Mouse (Mus musculus): ENCODE results near the gene Rhbdl1. TPM values are rescaled to one million over a fixed set of nuclear protein-coding genes. Genes with fewer than 3 reads are reported as not detected.

Gene Rhbdl1
- total RNA-seq (2022), result 10 to 100 TPM; 31.6 to 44.8 (median 40.9) TPM

- DNase-seq (ENCODE audit: low spot score in 2 of 2), result peak; percentile 79 to 85
Observed at GRCm38 (mm10) chr17:25837076-25837410, at the start of gene Rhbdl1. Gene Rhbdl1 (minus strand): TSS chr17:25837295.

GRCm38 (mm10) chr17:25886806-25887205, 49.7 kb upstream of the Rhbdl1 start:
- DNase-seq (ENCODE audit: low spot score in 2 of 2), result no peak

DNA sequence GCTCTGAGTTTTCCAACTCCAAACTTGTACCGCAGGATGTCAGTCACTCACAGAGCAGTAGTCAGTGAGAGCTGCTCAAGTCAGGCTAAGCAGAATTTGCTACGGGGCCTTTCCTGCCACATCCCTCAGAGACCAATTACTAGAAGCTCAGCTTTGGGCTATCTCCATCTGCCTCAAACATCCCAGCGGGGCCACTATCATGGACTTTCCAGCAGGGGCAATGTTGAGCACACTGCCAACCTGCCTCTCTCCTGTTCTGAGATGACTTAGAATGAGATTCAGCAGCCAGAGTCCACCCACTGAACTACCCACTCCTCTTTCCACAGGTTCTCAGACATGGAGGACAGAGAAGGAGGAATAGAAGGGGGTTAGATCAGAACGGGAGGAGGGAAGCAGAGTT, 48.5 kb upstream of the Rhbdl1 start:
- DNase-seq (ENCODE audit: low spot score in 2 of 2), result no peak

DNA sequence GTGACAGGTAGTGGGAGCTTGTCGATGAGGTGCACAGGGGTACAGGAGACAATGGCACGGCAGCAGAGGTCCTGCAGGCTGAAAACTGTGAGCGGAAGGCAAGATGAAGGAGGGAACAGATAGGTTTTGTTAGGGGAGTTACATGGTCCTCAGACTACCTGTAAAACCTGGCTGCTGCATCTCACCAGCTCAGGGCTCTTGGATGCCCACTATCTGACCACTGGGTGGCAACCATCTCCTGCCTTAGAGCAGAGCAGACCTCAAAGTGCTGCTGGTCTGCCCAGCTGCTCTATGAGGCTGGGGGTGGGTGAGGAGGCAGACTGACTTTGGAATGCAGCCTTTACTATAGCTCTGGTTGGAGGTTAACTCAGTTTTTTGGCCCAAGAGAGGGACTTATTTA, 46.7 kb upstream of the Rhbdl1 start:
- DNase-seq (ENCODE audit: low spot score in 2 of 2), result no peak

DNA sequence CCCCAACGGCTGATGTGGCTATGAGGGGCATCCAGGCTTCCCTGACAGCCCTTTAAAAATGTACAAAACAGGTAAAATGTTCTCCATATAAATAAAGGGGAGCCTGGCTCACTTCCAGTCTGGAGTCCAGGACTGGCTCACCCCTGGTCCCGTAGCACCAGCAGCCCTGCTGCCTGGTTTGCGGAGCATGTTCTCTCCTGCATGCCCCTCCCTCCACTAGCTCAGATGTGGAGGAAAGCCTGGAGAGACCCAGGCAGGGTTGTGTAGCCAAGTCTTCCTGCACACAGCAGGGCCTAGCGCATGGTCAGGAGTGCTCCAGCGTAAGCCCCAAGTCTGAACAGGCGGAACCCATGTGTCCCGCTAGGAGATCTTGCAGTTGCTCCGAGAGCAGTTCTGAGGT, 46.2 kb upstream of the Rhbdl1 start:
- DNase-seq (ENCODE audit: low spot score in 2 of 2), result no peak

DNA sequence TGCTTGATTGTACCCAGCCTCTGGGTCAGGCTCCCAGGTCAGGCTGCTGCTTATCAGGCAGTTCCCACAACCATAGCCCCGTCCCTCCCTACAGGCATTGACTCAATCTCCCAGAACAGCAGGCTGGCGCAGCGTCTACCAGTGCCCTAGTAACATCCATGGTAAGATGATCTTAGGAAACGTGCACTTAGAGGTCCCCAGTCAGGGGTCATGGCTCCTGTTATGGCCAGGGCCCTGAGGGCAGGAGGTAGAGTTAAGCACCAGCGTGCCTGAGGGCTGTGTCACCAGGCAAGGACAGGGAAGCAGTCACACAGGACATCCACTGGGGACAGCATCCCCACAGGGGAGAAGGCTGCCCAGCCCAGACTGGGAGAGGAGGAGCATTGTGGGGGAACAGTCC, 45.2 kb upstream of the Rhbdl1 start:
- no peak for DNase-seq (ENCODE audit: low spot score in 2 of 2)

GRCm38 (mm10) chr17:25881691-25882090, 44.6 kb upstream of the Rhbdl1 start:
- DNase-seq (ENCODE audit: low spot score in 2 of 2), result no peak

DNA sequence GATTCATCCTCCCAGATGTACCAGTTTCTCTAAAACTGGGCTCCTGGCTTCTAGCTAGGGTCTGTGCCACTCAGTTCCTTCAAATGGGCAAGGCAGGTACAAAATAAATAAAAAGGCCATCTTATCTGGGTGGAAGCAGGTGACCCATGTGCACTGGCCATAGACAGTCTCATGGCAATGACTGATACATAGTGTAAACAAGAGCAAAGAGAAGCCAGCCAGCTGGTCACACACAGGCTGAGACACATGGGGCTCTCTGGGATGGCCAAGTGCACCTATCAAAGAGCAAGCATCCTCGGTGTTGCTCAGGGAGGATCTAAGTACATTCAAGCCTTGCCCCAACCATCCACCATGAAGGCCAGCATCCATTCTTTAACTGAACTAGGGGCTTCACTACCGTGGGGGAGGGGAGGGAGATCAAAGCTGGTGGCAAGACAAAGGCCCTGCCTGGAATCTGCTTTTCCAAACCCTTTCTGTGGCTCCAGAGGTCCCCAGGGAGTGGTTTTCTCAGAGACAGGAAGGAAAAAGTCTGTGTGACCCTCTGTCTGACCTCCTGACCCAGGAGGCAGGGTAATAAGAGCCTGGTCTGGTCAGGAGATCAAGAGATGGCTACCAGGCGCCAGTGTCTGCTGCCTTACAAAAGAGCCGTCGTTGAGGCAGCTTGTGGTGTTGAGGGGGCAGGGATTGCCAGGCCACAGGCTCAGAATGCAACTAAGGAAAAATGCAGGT, 44.0 kb upstream of the Rhbdl1 start:
- no peak for DNase-seq (ENCODE audit: low spot score in 2 of 2)

DNA sequence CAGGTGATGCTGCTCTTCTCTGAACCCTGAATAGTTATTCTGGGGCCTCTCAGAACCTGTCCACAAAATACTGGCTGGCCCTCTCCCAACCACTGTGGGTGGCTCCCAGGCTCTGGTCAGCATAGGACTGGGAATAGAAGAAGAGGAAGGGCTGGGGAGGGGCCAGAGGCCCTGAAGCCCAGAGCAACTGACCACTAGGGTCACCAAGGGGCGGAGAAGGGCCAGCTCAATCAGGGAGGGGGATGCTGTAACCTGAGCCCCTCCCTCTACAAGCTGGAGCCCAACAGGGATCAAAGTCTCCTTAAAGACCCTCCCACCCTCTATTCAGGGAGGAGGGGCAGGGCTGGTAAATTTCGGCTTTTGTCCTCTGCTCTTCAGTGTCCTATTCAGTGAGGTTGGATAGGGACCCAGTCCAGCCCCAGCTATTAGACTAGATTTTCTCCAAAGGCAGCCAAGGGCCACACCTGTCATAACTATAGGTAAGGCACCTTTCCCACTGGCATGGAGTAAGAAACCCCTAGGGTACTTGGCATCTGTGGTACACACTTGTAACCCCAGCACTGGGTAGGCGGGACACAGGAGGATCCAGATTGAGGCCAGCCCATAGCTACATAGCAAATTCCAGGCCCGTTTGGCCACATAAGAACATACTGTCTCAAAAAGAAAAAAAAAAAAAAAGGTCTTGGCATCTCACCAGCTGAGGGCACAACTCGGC, 43.3 kb upstream of the Rhbdl1 start, which contains the start of gene Wfikkn1:
Gene Wfikkn1, minus strand, starts transcription at position 663 of the 715 bp plus-strand sequence.
- DNase-seq (ENCODE audit: low spot score in 2 of 2), result no peak

DNA sequence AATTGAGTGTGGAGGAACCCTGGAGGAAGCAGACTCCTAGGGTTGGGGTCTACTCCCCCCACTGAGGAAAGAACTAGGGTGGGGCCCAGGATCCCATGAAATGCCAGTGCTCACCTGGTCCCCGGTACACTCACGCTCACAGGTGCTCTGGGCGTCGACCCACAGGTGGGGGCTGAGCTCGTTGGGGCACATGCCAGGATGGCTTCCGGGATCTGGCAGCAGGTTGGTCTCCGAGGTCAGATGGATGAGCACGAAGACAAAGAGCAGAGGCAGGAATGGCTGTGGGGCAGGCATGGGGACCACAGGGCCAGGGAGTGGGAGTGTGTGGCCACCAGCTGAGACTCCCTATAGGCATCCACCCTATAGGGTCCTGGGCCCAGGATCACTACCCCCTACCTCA, 42.7 kb upstream of the Rhbdl1 start:
- no peak for DNase-seq (ENCODE audit: low spot score in 2 of 2)

- DNase-seq (ENCODE audit: low spot score in 2 of 2), result no peak
Observed at GRCm38 (mm10) chr17:25879261-25879660, 42.2 kb upstream of the Rhbdl1 start.

GRCm38 (mm10) chr17:25878611-25879180, 41.6 kb upstream of the Rhbdl1 start:
- no peak for DNase-seq (ENCODE audit: low spot score in 2 of 2)

- no peak for DNase-seq (ENCODE audit: low spot score in 2 of 2)
Observed at GRCm38 (mm10) chr17:25877741-25878610, 40.9 kb upstream of the Rhbdl1 start.

- no peak for DNase-seq (ENCODE audit: low spot score in 2 of 2)
Observed at GRCm38 (mm10) chr17:25877025-25877424, 39.9 kb upstream of the Rhbdl1 start.

GRCm38 (mm10) chr17:25876347-25876915, 39.3 kb upstream of the Rhbdl1 start:
- DNase-seq (ENCODE audit: low spot score in 2 of 2), result no peak

- DNase-seq (ENCODE audit: low spot score in 2 of 2), result peak; percentile 85 to 91
Observed at GRCm38 (mm10) chr17:25875171-25876136, 38.4 kb upstream of the Rhbdl1 start.

DNA sequence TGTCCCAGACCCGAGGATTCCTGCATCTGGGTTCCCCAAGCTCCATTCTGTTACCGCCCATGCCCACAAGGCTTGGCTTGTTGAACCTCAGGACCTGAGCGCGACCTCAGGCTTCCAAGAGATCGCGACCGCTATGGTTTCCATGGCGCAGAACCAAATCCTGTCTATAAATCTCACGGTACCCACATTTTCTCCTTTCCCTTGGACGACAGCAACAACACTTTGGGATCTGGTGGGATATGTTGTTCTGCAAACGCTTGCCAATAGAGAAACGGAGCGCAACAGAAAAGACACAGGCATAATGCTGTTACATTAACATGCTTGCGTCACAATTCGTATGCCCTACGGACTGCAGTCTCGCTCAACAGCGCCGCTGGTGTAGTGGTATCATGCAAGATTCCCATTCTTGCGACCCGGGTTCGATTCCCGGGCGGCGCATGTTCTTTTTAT, 37.7 kb upstream of the Rhbdl1 start, which contains the start of gene Mettl26:
Gene Mettl26, plus strand, starts transcription at position 354 of the 450 bp plus-strand sequence.
- DNase-seq (ENCODE audit: low spot score in 2 of 2), result peak; percentile 94 to 99

- no peak for DNase-seq (ENCODE audit: low spot score in 2 of 2)
Observed at GRCm38 (mm10) chr17:25874148-25874720, 37.1 kb upstream of the Rhbdl1 start.

GRCm38 (mm10) chr17:25873405-25874147, 36.5 kb upstream of the Rhbdl1 start:
- DNase-seq (ENCODE audit: low spot score in 2 of 2), result no peak
